Mouse (Mus musculus) monocyte, adult 2 months (primary cell): Measurements from ENCODE around the gene Rps5.
"Not testable (repeated sequence)": the region's sequence is repeated elsewhere in the genome, so short reads cannot be mapped to it uniquely, and the experiment has no call there.

Experiments used
- DNase-seq, 2 experiments: peaks; one replicate each; pipeline ENCODE4 v3.0.0; 2022; ENCODE audit warnings: low spot score in 2 of 2, low read depth in 1 of 2

The Rps5 gene

GRCm38 (mm10) chr7:12927693-12928589 lies 5.9 kb downstream of the Rps5 start:
- DNase-seq, result no peak

GRCm38 (mm10) chr7:12933615-12934140 lies 11.6 kb downstream of the Rps5 start:
- no peak for DNase-seq

GRCm38 (mm10) chr7:12934808-12935207 lies 12.7 kb downstream of the Rps5 start:
- no peak for DNase-seq

- DNase-seq, result not testable (repeated sequence)
Observed at GRCm38 (mm10) chr7:12937254-12937803, 15.2 kb downstream of the Rps5 start.

DNA sequence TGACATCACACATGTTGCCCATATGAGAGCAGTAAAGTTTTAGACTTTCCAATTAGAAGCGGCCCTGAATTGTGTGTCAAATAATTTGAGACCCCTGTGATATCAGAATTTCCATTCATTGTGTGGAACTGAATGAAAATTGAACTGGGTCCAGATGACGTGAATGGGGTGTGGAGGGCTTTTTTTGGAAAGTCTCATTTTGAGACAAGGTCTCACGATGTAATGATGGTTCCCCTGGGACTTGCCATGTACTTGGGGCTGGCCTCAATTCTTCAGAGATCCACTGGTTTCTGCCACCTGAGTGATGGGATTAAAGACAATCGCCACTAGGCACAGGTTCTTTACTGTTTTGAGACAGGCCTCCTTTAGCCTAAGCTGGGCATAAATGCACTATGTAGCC lies 18.5 kb downstream of the Rps5 start:
- no peak for DNase-seq

DNA sequence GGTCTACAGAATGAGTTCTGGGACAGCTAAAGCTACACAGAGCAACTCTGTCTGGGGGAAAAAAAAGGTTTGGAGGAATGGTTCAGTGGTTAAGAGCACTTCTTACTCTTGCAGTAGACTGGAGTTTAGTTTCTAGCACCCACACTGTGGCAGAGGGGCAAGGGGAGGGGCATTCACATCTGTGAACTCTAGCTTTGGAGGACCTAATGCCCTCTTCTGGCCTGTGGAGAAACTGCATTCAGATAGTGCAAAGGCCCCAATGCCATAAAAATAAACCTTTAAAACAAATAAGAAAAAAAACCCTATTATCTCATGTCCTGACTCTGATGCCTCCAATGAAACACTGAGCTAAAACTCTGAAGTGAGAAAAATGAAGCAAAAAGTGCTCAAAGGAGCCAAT lies 21.4 kb downstream of the Rps5 start:
- DNase-seq, result no peak

- peak; percentile 91 to 93 for DNase-seq
Observed at GRCm38 (mm10) chr7:12949032-12949871, 27.2 kb downstream of the Rps5 start.

GRCm38 (mm10) chr7:12949872-12950229 lies 27.8 kb downstream of the Rps5 start:
- DNase-seq, result no peak

DNA sequence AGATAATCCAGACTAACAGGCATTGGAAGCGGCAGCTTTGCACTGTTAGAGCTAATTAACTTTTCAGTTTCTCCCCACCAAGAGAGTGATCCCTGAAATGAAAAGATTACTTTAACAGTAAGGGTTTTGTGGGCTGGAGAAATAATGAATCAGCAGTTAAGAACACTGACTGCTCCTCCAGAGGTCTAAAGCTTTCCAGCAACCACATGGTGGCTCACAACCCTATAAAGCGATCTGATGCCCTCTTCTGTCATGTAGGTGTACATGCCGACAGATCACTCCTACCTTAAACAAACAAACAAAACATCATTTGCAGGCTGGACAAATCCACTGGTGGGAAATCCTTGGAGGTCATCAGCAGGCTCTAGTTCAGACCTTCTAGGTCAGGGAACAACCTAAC lies 32.8 kb downstream of the Rps5 start:
- no peak for DNase-seq

GRCm38 (mm10) chr7:12957511-12957910 lies 35.4 kb downstream of the Rps5 start:
- DNase-seq, result no peak

DNA sequence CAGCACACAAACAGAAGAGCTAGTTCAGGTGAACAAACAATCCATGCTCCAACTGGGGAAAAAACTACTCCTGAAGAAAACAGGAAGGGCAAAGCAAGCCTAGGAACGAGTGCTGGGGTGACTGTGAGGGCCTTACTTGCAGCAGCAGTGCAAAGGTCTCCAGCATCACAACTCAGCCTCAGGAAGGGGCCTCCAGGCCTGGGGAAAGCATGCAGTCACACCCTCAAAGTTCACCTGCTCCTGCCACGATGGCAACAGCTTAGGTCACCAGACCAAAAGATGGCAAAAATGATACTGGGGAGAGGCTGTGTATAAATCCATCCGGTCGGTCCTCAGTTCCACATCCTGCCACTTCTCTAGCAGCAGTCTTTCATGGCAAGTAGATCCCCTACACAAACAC lies 36.9 kb downstream of the Rps5 start:
- DNase-seq, result no peak

- DNase-seq, result no peak
Observed at GRCm38 (mm10) chr7:12959718-12960117, 37.6 kb downstream of the Rps5 start.

GRCm38 (mm10) chr7:12961511-12962141 lies 39.5 kb downstream of the Rps5 start:
- peak in 1 of 2 experiments; percentile 26 for DNase-seq

- DNase-seq, result peak; percentile 67 to 79
Observed at GRCm38 (mm10) chr7:12965678-12966091, 43.6 kb downstream of the Rps5 start, which contains the start of gene Zfp324. Gene Zfp324 (plus strand): TSS chr7:12965838.

DNA sequence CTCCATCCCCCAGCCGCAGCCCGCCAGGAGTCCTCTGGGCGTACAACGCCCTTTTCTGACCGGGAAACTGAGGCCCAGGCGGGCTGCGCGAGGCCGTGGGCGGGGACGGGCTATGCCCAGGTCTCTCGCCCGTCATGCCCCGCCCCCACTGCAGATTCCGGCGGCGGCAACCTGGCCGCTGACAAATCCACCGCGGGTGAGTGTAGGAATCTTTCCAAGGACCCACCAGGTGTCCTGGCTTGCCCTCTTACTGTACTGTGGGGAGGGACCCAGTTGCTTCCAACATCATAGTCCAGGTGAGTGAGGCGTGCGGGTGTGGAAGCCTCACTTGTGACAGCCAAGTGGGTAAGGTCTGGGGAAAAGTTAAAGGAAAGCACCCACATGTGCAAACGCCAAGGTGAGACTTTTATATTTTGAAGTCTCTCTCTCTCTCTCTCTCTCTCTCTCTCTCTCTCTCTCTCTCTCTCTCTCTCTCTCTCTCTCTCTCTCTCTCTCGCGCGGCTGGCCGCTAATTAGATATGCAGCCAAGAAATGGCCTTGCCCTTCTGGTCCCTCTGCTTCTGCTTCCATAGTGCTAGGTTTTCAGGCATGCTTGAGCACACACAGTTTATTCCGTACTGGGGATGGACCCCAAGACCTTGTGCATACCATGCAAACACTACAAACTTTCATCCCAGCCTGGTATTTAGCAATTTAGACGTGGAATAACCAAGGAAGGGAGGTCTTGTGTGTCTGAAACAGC lies 44.2 kb downstream of the Rps5 start:
- no peak for DNase-seq

GRCm38 (mm10) chr7:12970906-12971305 lies 48.8 kb downstream of the Rps5 start:
- no peak for DNase-seq
